Mouse (Mus musculus): Measurements from ENCODE around the gene Sema4g.
"Not testable (repeated sequence)": the region's sequence is repeated elsewhere in the genome, so short reads cannot be mapped to it uniquely, and the experiment has no call there.

Sema4g gene

GRCm38 (mm10) chr19:45023993-45024392, 35.1 kb downstream of the Sema4g start:
- DNase-seq (ENCODE audit: low read depth in 1 of 2, low spot score in 2 of 2) = no peak

GRCm38 (mm10) chr19:45024775-45025174, 35.9 kb downstream of the Sema4g start:
- DNase-seq (ENCODE audit: low read depth in 1 of 2, low spot score in 2 of 2) = no peak

GRCm38 (mm10) chr19:45025937-45026568, 37.2 kb downstream of the Sema4g start:
- DNase-seq (ENCODE audit: low read depth in 1 of 2, low spot score in 2 of 2) = no peak

GRCm38 (mm10) chr19:45026958-45027670, 38.2 kb downstream of the Sema4g start:
- DNase-seq (ENCODE audit: low read depth in 1 of 2, low spot score in 2 of 2) = no peak

- no peak for DNase-seq (ENCODE audit: low read depth in 1 of 2, low spot score in 2 of 2)
Measured at GRCm38 (mm10) chr19:45027848-45028247, 38.9 kb downstream of the Sema4g start.

GRCm38 (mm10) chr19:45028746-45029145, 39.8 kb downstream of the Sema4g start:
- no peak for DNase-seq (ENCODE audit: low read depth in 1 of 2, low spot score in 2 of 2)

GRCm38 (mm10) chr19:45029571-45029970, 40.7 kb downstream of the Sema4g start:
- no peak for DNase-seq (ENCODE audit: low read depth in 1 of 2, low spot score in 2 of 2)

GRCm38 (mm10) chr19:45030111-45030510, 41.2 kb downstream of the Sema4g start:
- DNase-seq (ENCODE audit: low read depth in 1 of 2, low spot score in 2 of 2) = peak in 1 of 2 experiments; percentile 40

- peak in 1 of 2 experiments; percentile 44 for DNase-seq (ENCODE audit: low read depth in 1 of 2, low spot score in 2 of 2)
Measured at GRCm38 (mm10) chr19:45030746-45031693, 42.1 kb downstream of the Sema4g start.

GRCm38 (mm10) chr19:45031780-45032179, 42.9 kb downstream of the Sema4g start:
- DNase-seq (ENCODE audit: low read depth in 1 of 2, low spot score in 2 of 2) = peak in 1 of 2 experiments; percentile 48

GRCm38 (mm10) chr19:45032570-45033332, 43.9 kb downstream of the Sema4g start:
- no peak for DNase-seq (ENCODE audit: low read depth in 1 of 2, low spot score in 2 of 2)

GRCm38 (mm10) chr19:45036867-45037266, 48.0 kb downstream of the Sema4g start:
- peak in 1 of 2 experiments; percentile 32 for DNase-seq (ENCODE audit: low read depth in 1 of 2, low spot score in 2 of 2)

- not testable (repeated sequence) for DNase-seq (ENCODE audit: low read depth in 1 of 2, low spot score in 2 of 2)
Measured at GRCm38 (mm10) chr19:45038198-45038597, 49.3 kb downstream of the Sema4g start.

- DNase-seq (ENCODE audit: low read depth in 1 of 2, low spot score in 2 of 2) = no peak
Measured at GRCm38 (mm10) chr19:45040214-45040613, 51.3 kb downstream of the Sema4g start.

- DNase-seq (ENCODE audit: low read depth in 1 of 2, low spot score in 2 of 2) = no peak
Measured at GRCm38 (mm10) chr19:45044389-45044927, 55.6 kb downstream of the Sema4g start.

- no peak for DNase-seq (ENCODE audit: low read depth in 1 of 2, low spot score in 2 of 2)
Measured at GRCm38 (mm10) chr19:45045236-45045635, 56.3 kb downstream of the Sema4g start.

- no peak for DNase-seq (ENCODE audit: low read depth in 1 of 2, low spot score in 2 of 2)
Measured at GRCm38 (mm10) chr19:45045651-45046050, 56.8 kb downstream of the Sema4g start, which contains the start of gene Pdzd7. Gene Pdzd7, minus strand, starts transcription at chr19:45045717.

GRCm38 (mm10) chr19:45046523-45047321, 57.8 kb downstream of the Sema4g start:
- no peak for DNase-seq (ENCODE audit: low read depth in 1 of 2, low spot score in 2 of 2)

- peak; percentile 75 to 88 for DNase-seq (ENCODE audit: low read depth in 1 of 2, low spot score in 2 of 2)
Measured at GRCm38 (mm10) chr19:45047417-45047934, 58.6 kb downstream of the Sema4g start, which contains the start of gene Sfxn3. Gene Sfxn3, plus strand, starts transcription at chr19:45047503.
